Mouse (Mus musculus) midbrain, embryonic 12.5 days (tissue): ENCODE data around the gene Bag1. TPM values are rescaled to one million over a fixed set of nuclear protein-coding genes. Genes with fewer than 3 reads are reported as not detected.

Source experiments
- ATAC-seq: fragments of 200-750 bp; cut with Nextera tagmentation; 2 replicates; pipeline ENCODE4 v1.8.0; 2017; ENCODE audit warnings: low read depth, moderate TSS enrichment, moderate library complexity; ENCODE audit not compliant: low FRiP score
- H3K27ac ChIP-seq: fragments of 300-500 bp; sonication (generic); replicated peaks from 2 replicates; pipeline ENCODE4 v1.5.1; 2016; ENCODE audit warnings: mild to moderate bottlenecking
- H3K27me3 ChIP-seq: fragments of 300-500 bp; sonication (generic); 2 replicates; pipeline ENCODE4 v1.6.1; 2016; ENCODE audit warnings: mild to moderate bottlenecking
- H3K36me3 ChIP-seq: fragments of 300-500 bp; sonication (generic); 2 replicates; pipeline ENCODE4 v1.6.1; 2016
- H3K4me1 ChIP-seq: fragments of 300-500 bp; sonication (generic); 2 replicates; pipeline ENCODE4 v1.6.1; 2016
- H3K4me2 ChIP-seq: fragments of 300-500 bp; sonication (generic); replicated peaks from 2 replicates; pipeline ENCODE4 v1.6.1; 2016; ENCODE audit warnings: mild to moderate bottlenecking, moderate library complexity
- H3K4me3 ChIP-seq: fragments of 300-500 bp; sonication (generic); 2 replicates; pipeline ENCODE4 v1.5.1; 2016; ENCODE audit warnings: mild to moderate bottlenecking
- H3K9ac ChIP-seq: fragments of 300-500 bp; sonication (generic); replicated peaks from 2 replicates; pipeline ENCODE4 v1.6.1; 2016; ENCODE audit warnings: mild to moderate bottlenecking, moderate library complexity
- H3K9me3 ChIP-seq: fragments of 300-500 bp; sonication (generic); 2 replicates; pipeline ENCODE4 v1.6.1; 2016; ENCODE audit warnings: mild to moderate bottlenecking
- WGBS: fragments of 180-500 bp; shearing (Covaris S2); methylation state at CpG from one replicate; pipeline ENCODE4 v1.1.7; 2016; 5-methylcytosine and 5-hydroxymethylcytosine counted together
- polyA plus RNA-seq: library from polyadenylated mRNA; unstranded; fragments of >200 nt; fragmentation: Nextera tagmentation; extraction: Ambion mirVana; gene quantifications from 2 replicates; pipeline ENCODE4 v1.2.1, GENCODE M21; 2016

Gene Bag1
- polyA plus RNA-seq, 1 experiment from 2014 or later, result 219 TPM

GRCm38 (mm10) chr4:40929046-40929445, 19.0 kb downstream of the Bag1 start:
- Histone ChIP-seq H3K9me3 (no peaks in the 10 kb centered on the region), H3K36me3 (peaks cover 25% of the 10 kb centered on the region), H3K27ac (no peak overlapping the region), H3K4me3 (no peak overlapping the region), H3K9ac (no peak overlapping the region), H3K4me2 (no peak overlapping the region), H3K4me1 (no peaks in the 10 kb centered on the region), H3K27me3 (no peaks in the 10 kb centered on the region)
- WGBS, result 88% methylated on average over 7 of the region's 7 CpGs
- no peak for ATAC-seq

DNA sequence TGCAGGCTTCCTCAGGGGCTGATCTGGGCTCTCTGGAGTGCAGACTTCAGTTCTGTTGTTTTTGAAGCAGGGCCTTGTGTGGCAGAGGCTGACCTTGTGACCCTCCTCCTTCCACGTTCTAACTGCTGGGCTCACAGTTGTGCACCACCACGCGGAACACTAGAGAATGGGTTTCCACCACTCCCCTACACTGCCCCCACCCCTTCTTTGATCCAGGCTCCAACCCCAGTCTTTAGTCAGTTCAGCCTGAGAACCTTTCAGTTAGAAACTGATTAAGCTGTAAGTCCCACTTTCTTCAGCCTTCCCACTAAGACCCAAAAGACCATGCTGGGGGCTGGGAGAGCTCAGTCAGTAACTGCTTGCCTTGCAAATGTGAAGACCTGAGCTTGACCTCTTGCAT, 22.5 kb downstream of the Bag1 start:
- ATAC-seq, result no peak
- H3K4me3 ChIP-seq, result no peak overlapping the region

DNA sequence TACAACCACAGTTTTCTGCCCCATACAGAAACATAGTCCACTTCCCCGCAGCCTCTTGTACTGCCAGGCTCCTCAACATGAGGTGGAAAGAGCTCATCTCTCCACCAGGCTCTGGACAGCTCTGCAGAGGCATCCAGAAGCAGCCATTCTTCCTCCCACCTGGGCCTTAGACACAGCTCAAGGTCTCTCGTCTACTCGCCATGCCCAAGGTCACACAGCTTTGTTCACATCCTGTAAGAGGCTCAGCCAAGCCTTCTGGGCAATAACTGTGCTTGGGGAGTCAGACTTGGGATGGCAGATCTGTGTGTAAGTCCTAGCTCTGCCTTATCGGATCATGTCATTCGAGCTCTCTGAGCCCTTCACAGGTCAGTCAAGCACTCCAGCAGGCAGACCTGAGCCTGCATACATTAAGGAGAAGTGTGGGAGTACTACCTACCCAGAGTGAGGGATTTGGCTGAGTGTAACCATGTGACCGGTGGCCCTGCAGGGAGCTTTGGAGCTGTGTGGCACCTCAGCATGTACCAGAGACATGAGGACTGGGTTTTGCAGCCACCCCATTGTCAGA, 24.9 kb downstream of the Bag1 start:
- H3K4me3 ChIP-seq, result no peak overlapping the region
- no peaks in the 10 kb centered on the region for H3K36me3 ChIP-seq
- WGBS, result 83% methylated on average over 6 of the region's 6 CpGs

More for the DNA sequence above, 22.5 kb downstream of the Bag1 start:
- Histone ChIP-seq H3K4me2 (no peak overlapping the region), H3K9ac (no peak overlapping the region), H3K27me3 (no peaks in the 10 kb centered on the region), H3K9me3 (no peaks in the 10 kb centered on the region), H3K27ac (no peak overlapping the region), H3K4me1 (no peaks in the 10 kb centered on the region), H3K36me3 (no peaks in the 10 kb centered on the region)
- 33% methylated on average over 3 of the region's 3 CpGs for WGBS

GRCm38 (mm10) chr4:40921288-40921687, 26.8 kb downstream of the Bag1 start:
- Histone ChIP-seq H3K4me3 (no peak overlapping the region), H3K9me3 (no peaks in the 10 kb centered on the region), H3K4me2 (no peak overlapping the region), H3K27me3 (no peaks in the 10 kb centered on the region), H3K36me3 (no peaks in the 10 kb centered on the region), H3K27ac (no peak overlapping the region), H3K4me1 (no peaks in the 10 kb centered on the region), H3K9ac (no peak overlapping the region)
- ATAC-seq, result no peak
- 65% methylated on average over 3 of the region's 3 CpGs for WGBS

More for the DNA sequence above, 24.9 kb downstream of the Bag1 start:
- no peak overlapping the region for H3K4me2 ChIP-seq
- H3K27me3 ChIP-seq, result no peaks in the 10 kb centered on the region
- H3K9ac ChIP-seq, result no peak overlapping the region
- no peaks in the 10 kb centered on the region for H3K4me1 ChIP-seq
- no peaks in the 10 kb centered on the region for H3K9me3 ChIP-seq
- no peak overlapping the region for H3K27ac ChIP-seq
- no peak for ATAC-seq

GRCm38 (mm10) chr4:40920576-40920975, 27.5 kb downstream of the Bag1 start:
- 75% methylated on average over 2 of the region's 2 CpGs for WGBS

GRCm38 (mm10) chr4:40919785-40920184, 28.3 kb downstream of the Bag1 start, which contains the start of gene Spink4:
Spink4 (plus strand) TSS chr4:40920052.
- Histone ChIP-seq H3K27ac (no peak within 1 kb of the TSS), H3K4me2 (no peak within 1 kb of the TSS), H3K4me3 (no peak within 1 kb of the TSS), H3K9ac (no peak within 1 kb of the TSS), H3K27me3 (no peaks in the 10 kb centered on the region), H3K9me3 (no peaks in the 10 kb centered on the region), H3K4me1 (no peaks in the 10 kb centered on the region), H3K36me3 (no peaks in the 10 kb centered on the region)
- 73% methylated on average over 3 of the region's 3 CpGs for WGBS
- ATAC-seq, result no peak

More at GRCm38 (mm10) chr4:40920576-40920975, 27.5 kb downstream of the Bag1 start:
- no peak overlapping the region for H3K4me3 ChIP-seq
- no peaks in the 10 kb centered on the region for H3K27me3 ChIP-seq
- H3K4me2 ChIP-seq, result no peak overlapping the region
- no peaks in the 10 kb centered on the region for H3K9me3 ChIP-seq
- H3K36me3 ChIP-seq, result no peaks in the 10 kb centered on the region
- ATAC-seq, result no peak
- H3K9ac ChIP-seq, result no peak overlapping the region
- H3K27ac ChIP-seq, result no peak overlapping the region
- no peaks in the 10 kb centered on the region for H3K4me1 ChIP-seq

DNA sequence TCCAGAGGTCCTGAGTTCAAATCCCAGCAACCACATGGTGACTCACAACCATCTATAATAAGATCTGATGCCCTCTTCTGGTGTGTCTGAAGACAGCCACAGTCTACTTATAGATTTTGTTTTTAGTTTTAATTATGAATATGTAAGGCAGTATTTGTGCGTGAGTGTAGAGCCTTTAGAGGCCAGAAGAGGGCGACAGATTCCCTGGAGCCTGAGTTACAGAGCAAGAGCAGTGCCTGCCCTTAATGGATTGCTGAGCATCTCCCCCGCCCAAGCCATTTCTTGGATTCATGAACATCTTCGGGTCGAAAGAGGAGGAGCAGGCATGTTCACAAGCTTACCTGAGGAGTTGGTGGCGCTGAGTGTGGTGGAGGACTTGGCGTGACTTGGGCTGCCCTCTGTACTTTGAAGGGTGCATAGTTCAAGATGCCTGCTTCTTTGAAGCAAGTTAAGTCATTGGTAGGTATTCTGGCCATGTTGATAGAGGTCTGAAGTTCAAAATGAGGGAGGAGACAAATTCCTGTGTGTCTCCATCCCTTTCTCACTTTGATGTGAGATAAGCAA, 31.4 kb downstream of the Bag1 start:
- Histone ChIP-seq H3K9me3 (no peaks in the 10 kb centered on the region), H3K4me2 (no peak overlapping the region), H3K27me3 (no peaks in the 10 kb centered on the region), H3K27ac (no peak overlapping the region), H3K4me3 (no peak overlapping the region), H3K9ac (no peak overlapping the region), H3K36me3 (no peaks in the 10 kb centered on the region), H3K4me1 (no peaks in the 10 kb centered on the region)
- WGBS, result 91% methylated on average over 7 of the region's 7 CpGs
- ATAC-seq, result no peak

DNA sequence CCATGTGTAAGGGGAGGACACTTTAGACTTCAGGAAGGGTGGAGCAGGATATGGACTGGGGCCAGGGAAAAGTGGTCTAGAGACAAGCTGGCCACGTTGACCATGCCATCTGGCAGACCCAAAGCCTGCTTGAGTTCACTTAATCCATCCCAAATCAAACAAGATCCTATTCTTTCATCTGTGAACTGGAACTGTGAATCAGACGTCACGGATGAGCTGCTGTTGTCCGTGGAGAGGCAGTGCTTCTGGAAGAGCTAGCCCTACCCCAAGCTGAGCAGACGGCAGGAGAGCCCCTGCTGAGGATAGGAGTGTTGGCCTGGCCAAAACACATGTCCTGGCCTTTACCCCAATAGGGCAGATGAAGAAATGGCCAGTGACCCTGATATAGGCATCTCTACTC, 32.1 kb downstream of the Bag1 start:
- H3K4me3 ChIP-seq, result no peak overlapping the region
- H3K27me3 ChIP-seq, result no peaks in the 10 kb centered on the region
- no peak overlapping the region for H3K4me2 ChIP-seq
- ATAC-seq, result no peak
- H3K27ac ChIP-seq, result no peak overlapping the region
- H3K4me1 ChIP-seq, result no peaks in the 10 kb centered on the region
- no peak overlapping the region for H3K9ac ChIP-seq
- H3K36me3 ChIP-seq, result no peaks in the 10 kb centered on the region
- no peaks in the 10 kb centered on the region for H3K9me3 ChIP-seq
- WGBS, result 54% methylated on average over 5 of the region's 5 CpGs

GRCm38 (mm10) chr4:40914287-40914867, 33.7 kb downstream of the Bag1 start:
- Histone ChIP-seq H3K4me3 (no peak overlapping the region), H3K4me1 (no peaks in the 10 kb centered on the region), H3K4me2 (no peak overlapping the region), H3K36me3 (no peaks in the 10 kb centered on the region), H3K9ac (no peak overlapping the region), H3K9me3 (no peaks in the 10 kb centered on the region), H3K27me3 (no peaks in the 10 kb centered on the region), H3K27ac (no peak overlapping the region)
- no peak for ATAC-seq

GRCm38 (mm10) chr4:40908261-40908969, 39.7 kb downstream of the Bag1 start:
- Histone ChIP-seq H3K4me2 (no peak overlapping the region), H3K9ac (no peak overlapping the region), H3K27ac (no peak overlapping the region), H3K4me3 (no peak overlapping the region), H3K9me3 (no peaks in the 10 kb centered on the region), H3K36me3 (no peaks in the 10 kb centered on the region), H3K27me3 (no peaks in the 10 kb centered on the region), H3K4me1 (no peaks in the 10 kb centered on the region)
- 63% methylated on average over 20 of the region's 20 CpGs for WGBS
- ATAC-seq, result no peak

- no peak overlapping the region for H3K4me3 ChIP-seq
- no peaks in the 10 kb centered on the region for H3K27me3 ChIP-seq
- no peak overlapping the region for H3K4me2 ChIP-seq
- no peak overlapping the region for H3K27ac ChIP-seq
- no peaks in the 10 kb centered on the region for H3K9me3 ChIP-seq
- no peaks in the 10 kb centered on the region for H3K4me1 ChIP-seq
- H3K36me3 ChIP-seq, result no peaks in the 10 kb centered on the region
- no peak overlapping the region for H3K9ac ChIP-seq
- no peak for ATAC-seq
- WGBS, result 56% methylated on average over 1 of the region's 1 CpGs
Observed at GRCm38 (mm10) chr4:40906298-40906697, 41.8 kb downstream of the Bag1 start.

DNA sequence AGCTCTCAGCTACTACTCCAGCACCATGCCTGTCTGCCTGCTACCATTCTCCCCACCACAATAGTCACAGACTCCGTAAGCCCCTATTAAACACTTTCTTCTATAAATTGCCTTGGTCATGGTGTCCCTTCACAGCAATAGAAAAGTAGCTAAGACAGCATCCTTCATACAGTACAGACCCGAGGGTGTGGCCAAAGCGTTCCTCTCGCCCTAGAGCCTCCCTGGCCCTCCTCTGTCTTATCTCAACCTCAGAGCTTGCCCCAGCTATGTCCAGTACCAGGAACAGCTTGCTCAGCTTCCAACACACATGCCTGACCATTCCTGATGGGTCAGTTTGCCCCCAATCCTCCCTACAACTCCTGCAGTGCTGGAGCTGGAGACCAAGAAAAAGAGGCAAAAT, 47.5 kb downstream of the Bag1 start:
- Histone ChIP-seq H3K36me3 (no peaks in the 10 kb centered on the region), H3K4me3 (no peak overlapping the region), H3K4me2 (no peak overlapping the region), H3K27ac (no peak overlapping the region), H3K4me1 (no peaks in the 10 kb centered on the region), H3K9ac (no peak overlapping the region), H3K9me3 (peaks cover under 1% of the 10 kb centered on the region), H3K27me3 (no peaks in the 10 kb centered on the region)
- no peak for ATAC-seq
- 85% methylated on average over 4 of the region's 4 CpGs for WGBS
